Mouse (Mus musculus): ENCODE results near the gene Csf1.

Csf1 gene

GRCm38 (mm10) chr3:107781304-107781703 is 21.0 kb upstream of the Csf1 start:
- DNase-seq: no peak

- DNase-seq: no peak
Measured at GRCm38 (mm10) chr3:107778016-107778415, 17.7 kb upstream of the Csf1 start.

GRCm38 (mm10) chr3:107776295-107776694 is 16.0 kb upstream of the Csf1 start:
- DNase-seq: no peak

- DNase-seq: no peak
Measured at GRCm38 (mm10) chr3:107775736-107776135, 15.5 kb upstream of the Csf1 start.

- DNase-seq: no peak
Measured at GRCm38 (mm10) chr3:107775056-107775455, 14.8 kb upstream of the Csf1 start.

GRCm38 (mm10) chr3:107772860-107773259 is 12.6 kb upstream of the Csf1 start:
- DNase-seq: no peak

GRCm38 (mm10) chr3:107769692-107770091 is 9.4 kb upstream of the Csf1 start:
- DNase-seq: no peak

- DNase-seq: no peak
Measured at GRCm38 (mm10) chr3:107768104-107768989, 8.1 kb upstream of the Csf1 start.

GRCm38 (mm10) chr3:107766804-107767203 is 6.5 kb upstream of the Csf1 start:
- peak; percentile 45 for DNase-seq

GRCm38 (mm10) chr3:107765979-107766378 is 5.7 kb upstream of the Csf1 start:
- DNase-seq: no peak

GRCm38 (mm10) chr3:107763552-107763951 is 3.3 kb upstream of the Csf1 start:
- no peak for DNase-seq

GRCm38 (mm10) chr3:107761446-107761845 is 1.2 kb upstream of the Csf1 start:
- DNase-seq: no peak

- DNase-seq: no peak
Measured at GRCm38 (mm10) chr3:107760771-107761170, 502 bp upstream of the Csf1 start.

GRCm38 (mm10) chr3:107758638-107759037 is 1.6 kb downstream of the Csf1 start:
- DNase-seq: no peak

- DNase-seq: no peak
Measured at GRCm38 (mm10) chr3:107758176-107758575, 2.1 kb downstream of the Csf1 start.

GRCm38 (mm10) chr3:107757365-107758129 is 2.7 kb downstream of the Csf1 start:
- no peak for DNase-seq

- DNase-seq: no peak
Measured at GRCm38 (mm10) chr3:107756481-107756866, 3.8 kb downstream of the Csf1 start.

GRCm38 (mm10) chr3:107755702-107756480 is 4.4 kb downstream of the Csf1 start:
- no peak for DNase-seq

- peak; percentile 70 for DNase-seq
Measured at GRCm38 (mm10) chr3:107754632-107755031, 5.6 kb downstream of the Csf1 start.

- DNase-seq: no peak
Measured at GRCm38 (mm10) chr3:107751607-107752006, 8.7 kb downstream of the Csf1 start.

- no peak for DNase-seq
Measured at GRCm38 (mm10) chr3:107750775-107751540, 9.3 kb downstream of the Csf1 start.

GRCm38 (mm10) chr3:107749446-107749845 is 10.8 kb downstream of the Csf1 start:
- DNase-seq: no peak

Data from lung, postnatal 14 days (tissue).